Mouse (Mus musculus): ENCODE data around the gene Fasl.

Gene Fasl

DNA sequence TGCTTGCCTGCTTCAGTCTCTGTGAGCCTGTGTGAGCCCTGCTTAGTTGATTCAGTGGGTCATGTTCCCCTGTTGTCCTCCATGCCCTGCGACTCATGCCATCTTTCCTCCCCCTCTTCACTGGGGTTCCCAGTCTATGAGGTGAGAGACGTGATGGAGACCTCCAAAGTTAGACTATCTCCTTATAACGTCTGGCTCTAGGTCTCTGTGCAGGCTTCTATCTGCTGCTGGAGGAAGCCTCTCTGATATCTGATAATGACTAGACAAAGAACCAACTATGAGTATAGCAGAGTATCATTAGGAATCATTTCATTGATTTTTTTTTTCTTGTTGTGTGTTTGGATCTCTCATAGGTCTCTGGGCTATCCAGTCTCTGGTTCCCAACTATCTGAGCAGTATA is 31.7 kb downstream of the Fasl start:
- DNase-seq (ENCODE audit: low spot score), result no peak

DNA sequence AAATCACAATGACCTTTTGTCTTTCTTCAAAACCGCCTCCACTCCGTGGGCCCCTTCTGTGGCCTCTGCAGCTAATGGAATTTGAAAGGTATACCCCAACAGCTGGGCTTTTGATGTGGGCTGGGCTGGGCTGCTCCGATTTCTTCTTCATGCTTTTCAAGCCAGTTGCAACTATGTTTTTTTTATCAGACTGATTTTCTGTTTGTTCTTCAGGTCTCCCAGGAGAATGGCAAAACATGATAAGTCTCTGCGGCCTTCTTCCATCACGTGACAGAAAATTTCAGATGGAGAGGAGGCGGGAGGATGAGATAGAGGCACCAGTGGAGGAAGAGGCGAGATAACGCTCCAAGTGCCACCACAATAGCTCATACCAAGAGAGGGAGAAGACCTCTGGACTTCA is 37.0 kb downstream of the Fasl start:
- DNase-seq (ENCODE audit: low spot score), result no peak

GRCm38 (mm10) chr1:161750471-161751041 is 37.7 kb downstream of the Fasl start:
- no peak for DNase-seq (ENCODE audit: low spot score)

DNA sequence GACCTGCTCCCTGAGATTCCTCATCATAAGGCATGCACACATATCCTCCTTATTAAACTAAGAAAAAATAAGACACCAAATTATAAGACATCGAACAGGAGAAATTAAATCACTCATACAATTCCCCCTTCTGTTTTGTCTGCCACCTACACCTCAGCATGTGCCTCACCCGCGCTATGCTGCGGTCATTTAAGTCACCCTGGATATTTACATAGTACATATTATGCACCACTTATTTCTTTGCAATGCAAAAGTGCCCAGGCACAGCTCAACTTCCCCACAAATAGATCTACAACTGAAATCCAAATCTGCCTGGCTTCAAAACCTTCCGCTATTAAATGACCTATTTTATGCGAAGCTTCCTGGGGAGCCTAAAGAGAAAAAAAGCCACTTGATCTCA is 39.6 kb downstream of the Fasl start:
- no peak for DNase-seq (ENCODE audit: low spot score)

DNA sequence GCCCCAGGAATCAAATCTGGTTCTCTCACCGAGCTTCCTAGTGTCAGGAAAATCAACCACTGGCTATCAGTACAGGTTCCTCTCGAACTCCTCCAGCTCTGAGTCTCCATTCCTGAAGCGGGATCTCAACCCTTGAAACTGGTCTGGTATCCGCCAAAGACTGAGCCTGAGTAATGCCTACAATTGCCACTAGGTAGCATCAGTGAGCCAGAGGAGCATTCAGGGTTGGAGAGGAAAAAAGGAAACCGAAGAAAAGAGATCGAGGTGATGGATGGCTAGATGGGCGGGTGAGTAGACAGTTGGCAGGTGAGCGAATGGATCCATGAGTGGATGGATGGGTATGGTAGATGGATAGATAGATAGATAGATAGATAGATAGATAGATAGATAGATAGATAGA is 40.2 kb downstream of the Fasl start:
- peak; percentile 13 for DNase-seq (ENCODE audit: low spot score)

DNA sequence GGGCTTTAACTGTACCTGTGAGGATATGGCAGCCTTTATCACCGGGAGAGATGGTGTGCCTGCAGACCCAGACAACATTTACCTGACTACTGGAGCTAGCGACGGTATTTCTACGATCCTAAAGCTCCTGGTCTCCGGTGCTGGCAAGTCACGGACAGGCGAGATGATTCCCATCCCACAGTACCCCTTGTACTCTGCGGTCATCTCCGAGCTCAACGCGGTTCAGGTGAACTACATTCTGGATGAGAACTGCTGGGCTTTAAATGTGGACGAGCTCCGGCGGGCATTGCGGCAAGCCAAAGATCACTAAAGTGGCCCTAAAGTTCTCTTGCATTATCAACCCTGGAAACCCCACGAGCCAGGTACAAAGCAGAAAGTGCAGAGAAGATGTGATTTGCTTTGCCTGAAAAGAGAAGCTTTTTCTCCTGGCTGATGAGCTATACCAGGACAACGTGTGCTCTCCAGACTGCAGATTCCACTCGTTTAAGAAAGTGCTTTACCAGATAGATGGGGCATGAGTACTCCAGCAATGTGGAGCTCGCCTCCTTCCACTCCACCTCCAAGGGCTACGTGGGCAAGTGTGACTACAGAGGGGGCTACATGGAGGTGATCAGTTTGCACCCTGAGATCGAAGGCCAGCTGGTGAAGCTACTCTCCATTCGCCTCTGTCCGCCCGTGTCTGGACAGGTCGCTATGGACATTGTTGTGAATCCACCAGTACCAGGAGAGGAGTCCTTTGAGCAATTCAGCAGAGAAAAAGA is 41.6 kb downstream of the Fasl start:
- no peak for DNase-seq (ENCODE audit: low spot score)

GRCm38 (mm10) chr1:161744855-161745254 is 43.4 kb downstream of the Fasl start:
- no peak for DNase-seq (ENCODE audit: low spot score)

DNA sequence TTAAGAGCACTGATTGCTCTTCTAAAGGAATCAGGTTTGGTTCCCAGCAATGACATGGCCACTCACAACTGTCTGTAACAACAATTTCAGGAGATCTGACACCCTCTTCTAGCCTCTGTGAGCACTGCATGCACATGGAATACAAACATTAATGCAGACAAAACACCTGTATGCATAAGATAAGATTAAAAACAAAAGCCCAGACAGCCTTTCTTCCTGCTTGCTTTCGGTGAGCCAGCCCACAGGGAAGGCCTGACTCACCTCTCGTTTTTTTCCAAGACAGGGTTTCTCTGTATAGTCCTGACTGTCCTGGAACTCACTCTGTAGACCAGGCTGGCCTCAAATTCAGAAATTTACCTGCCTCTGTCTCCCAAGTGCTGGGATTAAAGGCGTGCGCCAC is 44.1 kb downstream of the Fasl start:
- DNase-seq (ENCODE audit: low spot score), result no peak

GRCm38 (mm10) chr1:161742481-161743267 is 45.6 kb downstream of the Fasl start:
- no peak for DNase-seq (ENCODE audit: low spot score)

DNA sequence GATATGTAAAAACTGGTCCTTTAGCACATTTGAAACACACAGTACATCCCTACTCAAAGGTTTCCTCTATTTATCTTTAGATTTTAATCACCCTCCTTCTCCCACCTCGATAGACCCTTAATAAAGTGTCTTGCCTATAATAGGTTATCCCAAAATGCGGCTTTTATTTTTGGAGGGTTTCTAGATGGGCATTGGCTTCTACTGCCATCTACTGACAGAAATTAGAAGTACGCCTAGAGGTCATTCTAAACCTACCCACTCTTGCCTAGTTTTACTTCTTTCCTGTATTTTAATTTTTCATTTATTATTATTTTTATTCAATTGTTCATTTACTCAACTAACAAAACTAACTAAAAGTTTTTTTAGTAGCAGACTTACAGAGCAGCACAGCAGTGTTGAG is 51.4 kb downstream of the Fasl start:
- DNase-seq (ENCODE audit: low spot score), result peak; percentile 25

DNA sequence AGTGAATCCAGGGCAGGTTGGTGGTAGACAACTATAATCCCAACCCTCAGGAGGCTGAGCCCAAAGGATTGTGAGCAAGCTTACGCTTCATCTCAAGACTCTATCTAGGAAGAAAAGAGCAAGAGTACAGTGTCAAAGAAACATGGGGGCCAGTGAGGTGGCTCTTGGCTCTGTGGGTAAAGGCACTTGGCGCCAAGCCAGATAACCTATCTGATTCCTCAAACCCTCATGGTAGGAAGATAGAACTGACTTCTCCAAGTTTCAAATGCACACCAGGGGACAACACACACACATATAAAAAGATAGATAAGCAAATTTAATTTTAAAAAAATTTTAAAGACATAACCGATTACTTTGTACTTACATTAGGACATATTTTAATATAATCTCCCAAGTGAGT is 52.0 kb downstream of the Fasl start:
- DNase-seq (ENCODE audit: low spot score), result no peak

DNA sequence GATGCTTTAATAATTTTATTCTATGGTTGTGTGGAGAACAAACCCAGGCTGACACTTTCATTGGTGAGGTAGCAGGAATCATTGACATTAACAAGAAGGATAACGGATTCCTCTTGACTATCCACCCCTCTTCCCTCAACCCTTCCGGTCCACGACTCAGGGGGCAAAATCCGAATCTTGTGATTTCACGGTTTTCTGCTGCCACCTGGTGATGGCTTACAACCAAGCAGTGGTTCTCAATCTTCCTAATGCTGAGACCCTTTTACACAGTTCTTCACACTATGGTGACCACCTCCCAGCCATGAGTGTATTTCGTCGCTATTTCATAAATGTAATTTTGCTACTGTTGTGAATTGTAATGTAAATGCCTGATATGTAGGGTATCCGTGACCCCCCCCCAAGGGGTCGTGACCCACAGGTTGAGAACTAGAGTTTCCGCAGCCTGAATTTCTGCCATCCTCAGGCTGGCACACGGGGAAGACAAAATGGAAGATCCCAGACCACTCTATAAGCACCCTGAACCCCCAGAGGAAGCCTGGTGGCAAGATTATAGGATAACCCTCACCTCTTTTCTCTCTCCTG is 52.7 kb downstream of the Fasl start:
- DNase-seq (ENCODE audit: low spot score), result no peak

GRCm38 (mm10) chr1:161734741-161735211 is 53.5 kb downstream of the Fasl start:
- no peak for DNase-seq (ENCODE audit: low spot score)

- DNase-seq (ENCODE audit: low spot score), result no peak
These were observed 54.0 kb downstream of the Fasl start for GRCm38 (mm10) chr1:161734314-161734713.
